Mouse (Mus musculus): Measurements from ENCODE around the gene Cd47.

DNA sequence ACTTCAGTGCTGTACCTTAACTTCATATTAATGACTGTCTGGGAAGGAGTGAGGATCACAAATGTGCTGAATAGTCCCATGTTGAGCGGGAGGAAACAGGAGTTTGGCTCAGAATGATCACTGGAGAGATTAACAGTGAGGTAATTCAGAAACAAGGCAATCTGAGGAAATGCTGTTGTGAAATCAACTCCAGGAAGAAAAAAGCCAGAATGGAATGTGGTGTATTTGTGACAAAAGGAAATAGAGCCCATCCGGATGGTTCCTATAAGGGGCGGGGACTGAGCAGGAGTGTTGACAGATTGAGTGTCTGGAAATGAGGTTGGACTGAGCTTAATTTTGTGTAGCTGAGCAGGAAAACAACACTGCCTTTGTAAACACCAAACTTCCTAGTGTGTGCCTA, 153.5 kb downstream of the Cd47 start:
- TF ChIP-seq CTCF (IDR thresholded peaks at IDR 0.05; ENCODE audit: extremely low read depth, insufficient read depth, insufficient read length, insufficient replicate concordance), result no peak
- no peak for TF ChIP-seq POLR2A (IDR thresholded peaks at IDR 0.05; ENCODE audit: low read depth, low read length)
